ENCODE assay signal across 8 mouse cellular contexts in genomic region chr16:23226601-23227351, GRCm38 (mm10). TPM values are rescaled to one million over a fixed set of nuclear protein-coding genes. Genes with fewer than 3 reads are reported as not detected.
DNase-seq lines count a peak whose midpoint lies in the region; ATAC-seq and TF ChIP-seq lines count a peak whose summit lies in the region.

No protein-coding gene starts in this region.

- H3K4me2 ChIP-seq in lung, embryonic 14.5 days = peak overlapping the region; percentile 81

- peak overlapping the region; percentile 69 for H3K4me3 ChIP-seq in left cerebral cortex, adult 2 months
- H3K4me3 ChIP-seq in lung, embryonic 14.5 days (ENCODE audit: low read depth, low read length) = peak overlapping the region; percentile 80

- WGBS in lung, embryonic 14.5 days = 7% methylated on average over 14 of the region's 14 CpGs

- peak overlapping the region; percentile 91 for H3K27ac ChIP-seq in left cerebral cortex, adult 2 months
- H3K27ac ChIP-seq in lung, embryonic 14.5 days (ENCODE audit: low read depth) = peak overlapping the region; percentile 95

- H3K9me3 ChIP-seq in lung, embryonic 14.5 days (ENCODE audit: low read depth, low read length) = no peaks in the 10 kb centered on the region

- H3K9ac ChIP-seq in lung, embryonic 14.5 days = peak overlapping the region; percentile 98

- no peaks in the 10 kb centered on the region for H3K27me3 ChIP-seq in lung, embryonic 14.5 days (ENCODE audit: insufficient read depth, low read length)

- DNase-seq in left cerebral cortex, adult 2 months (ENCODE audit: extremely low spot score in 1 of 2, low spot score in 2 of 2) = no peak
- DNase-seq in left cerebral cortex, adult 11 months (ENCODE audit: low spot score) = no peak
- peak; percentile 53 to 56 for DNase-seq in cerebellum, postnatal 10 days
- peak; percentile 40 for DNase-seq in heart, adult 8-10 months (ENCODE audit: low spot score)
- peak; percentile 26 for DNase-seq in kidney, adult 9 months
- DNase-seq in lung, embryonic 14.5 days = peak; percentile 82
- peak; percentile 25 for DNase-seq in skeletal muscle tissue, adult 2 months (ENCODE audit: low read depth, low spot score)
- no peak for DNase-seq in spleen, adult 18-20 months

- no peaks in the 10 kb centered on the region for H3K36me3 ChIP-seq in lung, embryonic 14.5 days (ENCODE audit: insufficient read depth)

- ATAC-seq in lung, embryonic 14.5 days (ENCODE audit: insufficient read depth) = no peak

- intact Hi-C loops in left cerebral cortex, adult 2 months (cut with DNase I) = loop anchor here (2.0 kb wide), 1 partner anchor 44 kb away; no protein-coding TSS in a partner anchor

- TF ChIP-seq CTCF in left cerebral cortex, adult 2 months (IDR thresholded peaks at IDR 0.05) = no peak
- TF ChIP-seq CTCF in lung, embryonic 14.5 days (IDR thresholded peaks at IDR 0.05; ENCODE audit: low read depth) = no peak

- peaks cover 40% of the 10 kb centered on the region for H3K4me1 ChIP-seq in lung, embryonic 14.5 days (ENCODE audit: insufficient read depth)

RNA-seq across cellular contexts. Expression of gene St6gal1, which starts 2.2 kb away (rescaled TPM):
- 10 to 100 TPM; 16.5 to 18.7 TPM for total RNA-seq in left cerebral cortex, adult 2 months (2021)
- total RNA-seq in heart, adult 8-10 months (2022) = 1 to 10 TPM; 7.6 to 9.9 (median 8.8) TPM
- polyA plus RNA-seq in lung, embryonic 14.5 days (2014; fragmentation: Nextera tagmentation; extraction: Ambion mirVana) = 58.8 and 60.3 TPM in 2 replicates

Comparison
In these comparisons a context has a peak if more than half of its experiments do, and no peak if none do; other contexts are left out.
1. DNase-seq: peak in cerebellum, postnatal 10 days (2 of 2), heart, adult 8-10 months (single experiment), kidney, adult 9 months (single experiment), lung, embryonic 14.5 days (single experiment) and skeletal muscle tissue, adult 2 months (single experiment); none in left cerebral cortex, adult 2 months (0 of 2), left cerebral cortex, adult 11 months (single experiment) and spleen, adult 18-20 months (0 of 2).